Mouse (Mus musculus): ENCODE results near the gene Kcnk5. TPM values are rescaled to one million over a fixed set of nuclear protein-coding genes. Genes with fewer than 3 reads are reported as not detected.

Kcnk5 gene
- 7.3 and 8.9 TPM in 2 replicates for polyA plus RNA-seq (2016; fragmentation: Nextera tagmentation; extraction: Ambion mirVana)

DNA sequence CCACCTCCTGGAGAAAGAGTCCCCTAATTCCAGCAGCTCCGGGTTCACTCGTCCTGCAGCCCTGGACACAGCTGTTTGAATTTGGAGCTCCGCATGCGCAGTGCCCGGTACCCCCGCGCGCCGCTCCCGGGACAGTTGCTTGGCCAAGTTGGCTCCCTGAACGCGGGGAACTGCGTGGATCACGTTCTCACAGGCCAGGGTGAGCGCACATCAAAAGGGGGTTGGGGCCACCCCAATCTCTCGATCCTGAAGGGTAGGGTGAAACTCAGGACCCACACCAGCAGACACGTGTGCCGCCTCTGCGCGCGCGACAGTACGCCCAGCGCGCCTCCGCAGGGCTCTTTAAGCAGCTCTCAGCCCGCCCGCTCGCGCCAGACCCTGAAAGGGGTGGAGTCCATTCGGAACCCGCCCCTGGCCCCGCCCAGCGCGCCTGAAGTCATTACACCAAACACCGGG is at the start of gene Kcnk5:
Kcnk5 (minus strand) TSS at position 344 of the 456 bp plus-strand sequence.
- Histone ChIP-seq H3K4me1 (peaks cover 56% of the 10 kb centered on the region), H3K36me3 (no peaks in the 10 kb centered on the region), H3K27me3 (ENCODE audit: low read depth, poor library complexity, severe bottlenecking) (no peaks in the 10 kb centered on the region), H3K4me3 (peak within 1 kb of the TSS; percentile 68), H3K27ac (peak within 1 kb of the TSS; percentile 89), H3K9me3 (replicated peaks) (no peaks in the 10 kb centered on the region)
- under 1% methylated on average over 36 of the region's 36 CpGs for WGBS
- DNase-seq (ENCODE audit: low spot score) = peak; percentile 94

DNA sequence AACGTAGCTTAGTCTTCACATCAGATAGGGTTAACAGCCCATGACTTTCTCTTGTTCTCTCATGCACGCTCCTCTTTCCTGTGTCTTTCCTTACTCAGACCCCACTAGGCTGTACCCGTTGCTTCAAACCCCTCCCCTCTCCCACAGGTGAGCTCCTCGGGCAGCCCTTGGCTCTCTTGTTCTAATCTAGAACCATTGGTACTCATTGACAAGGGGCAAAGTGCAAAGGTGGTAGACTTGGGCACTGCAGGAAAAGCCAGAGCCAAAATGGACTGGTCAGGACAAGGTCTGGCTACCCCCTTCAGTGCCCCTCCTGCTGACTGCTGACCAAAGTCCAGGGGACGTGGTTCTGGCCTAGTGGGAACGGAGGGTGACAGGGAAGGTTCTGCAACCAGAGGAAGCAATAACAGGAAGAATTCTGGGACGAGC is 48.5 kb upstream of the Kcnk5 start:
- WGBS = 88% methylated on average over 7 of the region's 7 CpGs
- no peak for DNase-seq (ENCODE audit: low spot score)

DNA sequence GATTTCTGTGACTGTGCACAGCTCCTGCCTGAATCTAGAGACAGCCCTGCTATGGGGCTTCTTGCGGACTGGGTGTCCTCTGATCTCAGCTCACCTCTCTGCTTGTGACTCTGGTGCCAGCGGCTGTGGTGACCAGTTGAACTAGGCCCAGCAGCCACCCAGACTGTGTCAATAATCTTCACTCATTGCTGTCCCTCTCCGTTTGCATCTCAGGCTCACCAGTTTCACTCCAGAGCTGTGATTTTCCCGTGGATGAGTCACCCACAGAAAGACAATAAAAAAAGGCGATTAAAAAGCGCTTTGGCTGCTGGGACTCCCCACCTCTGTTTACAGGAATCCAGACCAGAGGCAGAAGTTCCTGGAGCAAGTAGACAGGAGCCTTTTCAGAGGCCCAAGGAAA is 47.8 kb upstream of the Kcnk5 start:
- 72% methylated on average over 6 of the region's 6 CpGs for WGBS
- no peak overlapping the region for H3K27ac ChIP-seq
- H3K9me3 ChIP-seq (replicated peaks) = no peaks in the 10 kb centered on the region
- DNase-seq (ENCODE audit: low spot score) = no peak
- H3K27me3 ChIP-seq (ENCODE audit: low read depth, poor library complexity, severe bottlenecking) = 0 out of 2 replicates have a peak, but pooled peaks cover 2% of the 10 kb centered on the region
- H3K36me3 ChIP-seq = no peaks in the 10 kb centered on the region
- H3K4me3 ChIP-seq = no peak overlapping the region
- H3K4me1 ChIP-seq = peaks cover 4% of the 10 kb centered on the region; the same call in 1 of the 2 replicates

More for the DNA sequence above, 48.5 kb upstream of the Kcnk5 start:
- no peaks in the 10 kb centered on the region for H3K27me3 ChIP-seq (ENCODE audit: low read depth, poor library complexity, severe bottlenecking)
- H3K4me1 ChIP-seq = peaks cover 4% of the 10 kb centered on the region; the same call in 1 of the 2 replicates
- no peaks in the 10 kb centered on the region for H3K36me3 ChIP-seq
- H3K4me3 ChIP-seq = no peak overlapping the region
- H3K27ac ChIP-seq = no peak overlapping the region
- no peaks in the 10 kb centered on the region for H3K9me3 ChIP-seq (replicated peaks)

DNA sequence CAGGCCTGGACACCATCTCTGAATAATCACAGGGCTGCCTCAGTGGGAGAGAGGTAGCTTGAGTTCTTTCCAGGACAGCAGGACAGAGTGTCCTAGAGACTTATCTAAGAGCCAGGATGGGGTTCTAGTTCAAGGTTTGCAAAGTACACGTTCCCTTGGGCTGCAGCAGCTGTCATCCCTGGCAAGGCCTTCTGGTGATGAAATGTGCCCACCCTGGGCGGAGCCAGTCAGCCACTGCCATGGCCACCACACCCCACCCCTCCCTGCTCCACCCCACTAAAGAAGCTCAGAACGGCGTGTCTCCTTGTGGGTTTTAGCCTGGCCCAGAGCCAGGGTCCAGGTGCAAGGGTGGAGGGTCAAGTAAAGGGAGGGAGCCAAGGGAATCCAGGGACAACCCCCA is 46.7 kb upstream of the Kcnk5 start:
- Histone ChIP-seq H3K36me3 (no peaks in the 10 kb centered on the region), H3K4me3 (no peak overlapping the region), H3K9me3 (replicated peaks) (no peaks in the 10 kb centered on the region), H3K4me1 (peaks cover 4% of the 10 kb centered on the region; the same call in 1 of the 2 replicates), H3K27ac (no peak overlapping the region), H3K27me3 (ENCODE audit: low read depth, poor library complexity, severe bottlenecking) (0 out of 2 replicates have a peak, but pooled peaks cover 4% of the 10 kb centered on the region)
- 81% methylated on average over 4 of the region's 4 CpGs for WGBS
- DNase-seq (ENCODE audit: low spot score) = no peak

DNA sequence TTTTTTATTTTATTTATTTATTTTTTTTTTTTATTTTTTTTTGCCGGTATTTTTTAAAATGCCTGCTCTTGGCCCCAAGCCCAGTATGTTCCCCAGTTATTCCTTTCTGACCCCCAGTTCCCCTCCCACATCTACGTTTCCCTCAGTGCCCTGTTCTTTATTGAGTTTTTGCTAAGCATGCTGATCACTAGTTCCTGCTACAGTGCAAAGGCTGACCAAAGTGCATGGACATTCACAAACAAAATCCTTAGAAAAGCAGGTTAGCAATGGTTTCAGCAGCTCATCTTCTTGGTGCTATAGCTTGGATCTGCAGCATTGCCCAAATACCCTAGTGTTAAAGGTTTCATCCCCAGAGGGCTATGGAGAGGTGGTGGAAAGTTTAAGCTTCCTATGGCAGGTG is 45.4 kb upstream of the Kcnk5 start:
- Histone ChIP-seq H3K27me3 (ENCODE audit: low read depth, poor library complexity, severe bottlenecking) (0 out of 2 replicates have a peak, but pooled peaks cover 4% of the 10 kb centered on the region), H3K4me1 (peaks cover 4% of the 10 kb centered on the region; the same call in 1 of the 2 replicates), H3K27ac (no peak overlapping the region), H3K4me3 (no peak overlapping the region), H3K36me3 (no peaks in the 10 kb centered on the region), H3K9me3 (replicated peaks) (no peaks in the 10 kb centered on the region)
- DNase-seq (ENCODE audit: low spot score) = no peak
- 84% methylated on average over 2 of the region's 2 CpGs for WGBS

DNA sequence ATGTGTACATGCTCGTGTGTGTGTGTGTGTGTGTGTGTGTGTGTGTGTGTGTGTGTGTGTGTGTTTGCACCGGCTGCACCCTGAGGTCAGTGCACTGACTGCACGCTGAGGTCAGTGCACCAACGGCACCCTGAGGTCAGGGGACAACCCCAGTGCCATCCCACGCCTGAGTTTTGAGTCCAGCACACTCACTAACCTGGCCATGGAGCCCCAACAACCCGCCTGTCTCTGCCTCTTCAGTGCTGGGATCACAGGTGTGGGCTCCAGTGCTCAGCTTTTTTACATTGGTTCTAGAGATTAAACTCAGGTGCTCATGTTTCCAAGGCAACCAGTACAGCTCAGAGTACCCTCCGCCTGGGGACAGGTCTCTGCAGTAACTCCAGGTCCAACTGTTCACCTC is 44.9 kb upstream of the Kcnk5 start:
- no peak overlapping the region for H3K4me3 ChIP-seq
- WGBS = 75% methylated on average over 7 of the region's 7 CpGs
- no peak overlapping the region for H3K27ac ChIP-seq
- no peaks in the 10 kb centered on the region for H3K9me3 ChIP-seq (replicated peaks)
- H3K27me3 ChIP-seq (ENCODE audit: low read depth, poor library complexity, severe bottlenecking) = 0 out of 2 replicates have a peak, but pooled peaks cover 4% of the 10 kb centered on the region
- H3K36me3 ChIP-seq = no peaks in the 10 kb centered on the region
- DNase-seq (ENCODE audit: low spot score) = no peak
- H3K4me1 ChIP-seq = peaks cover 4% of the 10 kb centered on the region; the same call in 1 of the 2 replicates

DNA sequence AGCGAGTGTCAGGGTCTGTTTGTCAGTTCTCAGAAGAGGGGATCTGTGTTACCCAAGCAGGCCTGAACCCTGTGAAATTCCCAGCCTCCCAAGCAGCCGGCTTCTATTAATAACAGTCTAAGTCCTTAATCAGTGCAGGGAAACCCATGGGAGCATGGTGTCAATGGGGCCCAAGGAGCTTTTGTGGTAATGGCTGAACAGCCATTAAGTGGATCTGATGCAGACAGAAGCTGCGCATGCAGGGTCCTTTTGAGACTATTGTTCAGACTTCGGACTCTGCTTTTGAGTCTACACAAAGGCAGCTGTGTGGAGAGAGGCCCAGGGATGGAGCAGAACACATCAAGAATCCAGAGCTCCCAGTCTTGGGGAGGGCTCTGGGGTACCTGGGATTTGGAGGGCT is 43.9 kb upstream of the Kcnk5 start:
- H3K36me3 ChIP-seq = no peaks in the 10 kb centered on the region
- H3K27ac ChIP-seq = no peak overlapping the region
- 83% methylated on average over 4 of the region's 4 CpGs for WGBS
- no peak for DNase-seq (ENCODE audit: low spot score)
- H3K27me3 ChIP-seq (ENCODE audit: low read depth, poor library complexity, severe bottlenecking) = 0 out of 2 replicates have a peak, but pooled peaks cover 4% of the 10 kb centered on the region
- no peak overlapping the region for H3K4me3 ChIP-seq
- H3K4me1 ChIP-seq = peaks cover 10% of the 10 kb centered on the region; the same call in 1 of the 2 replicates
- H3K9me3 ChIP-seq (replicated peaks) = 0 out of 2 replicates have a peak, but pooled peaks cover 3% of the 10 kb centered on the region

DNA sequence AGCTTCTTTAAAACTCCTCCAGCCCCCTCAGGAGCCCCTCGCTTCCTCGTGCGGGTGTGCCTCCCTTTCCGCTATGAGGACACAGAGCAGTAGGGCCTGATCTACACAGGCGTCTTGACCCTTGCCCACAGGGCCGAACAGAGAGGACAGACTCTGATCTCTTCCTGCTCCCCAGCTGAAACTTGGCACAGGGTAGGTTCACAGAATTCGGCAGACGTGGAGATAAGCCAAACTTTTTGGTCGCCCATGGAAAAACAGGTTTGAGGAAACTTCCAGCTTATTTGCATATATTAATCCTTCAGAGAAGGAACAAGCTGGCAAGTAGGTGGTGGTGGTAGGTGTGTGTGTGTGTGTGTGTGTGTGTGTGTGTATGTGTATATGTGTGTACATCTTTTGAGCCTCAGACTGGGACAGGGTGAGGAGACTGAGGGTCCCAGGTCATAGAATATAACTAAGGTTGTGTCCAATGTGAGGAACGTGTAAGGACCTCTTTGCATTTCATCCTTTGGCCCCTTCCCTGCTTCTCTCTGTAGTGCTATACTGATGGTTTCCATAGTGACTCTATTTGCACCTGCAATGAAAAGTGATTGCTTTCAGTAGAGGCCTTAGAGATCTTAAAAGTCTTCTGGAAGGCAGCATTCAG is 43.1 kb upstream of the Kcnk5 start:
- Histone ChIP-seq H3K4me3 (no peak overlapping the region), H3K27me3 (ENCODE audit: low read depth, poor library complexity, severe bottlenecking) (0 out of 2 replicates have a peak, but pooled peaks cover 4% of the 10 kb centered on the region), H3K9me3 (replicated peaks) (0 out of 2 replicates have a peak, but pooled peaks cover 3% of the 10 kb centered on the region), H3K4me1 (peaks cover 10% of the 10 kb centered on the region; the same call in 1 of the 2 replicates), H3K27ac (no peak overlapping the region), H3K36me3 (no peaks in the 10 kb centered on the region)
- 87% methylated on average over 10 of the region's 10 CpGs for WGBS
- no peak for DNase-seq (ENCODE audit: low spot score)

DNA sequence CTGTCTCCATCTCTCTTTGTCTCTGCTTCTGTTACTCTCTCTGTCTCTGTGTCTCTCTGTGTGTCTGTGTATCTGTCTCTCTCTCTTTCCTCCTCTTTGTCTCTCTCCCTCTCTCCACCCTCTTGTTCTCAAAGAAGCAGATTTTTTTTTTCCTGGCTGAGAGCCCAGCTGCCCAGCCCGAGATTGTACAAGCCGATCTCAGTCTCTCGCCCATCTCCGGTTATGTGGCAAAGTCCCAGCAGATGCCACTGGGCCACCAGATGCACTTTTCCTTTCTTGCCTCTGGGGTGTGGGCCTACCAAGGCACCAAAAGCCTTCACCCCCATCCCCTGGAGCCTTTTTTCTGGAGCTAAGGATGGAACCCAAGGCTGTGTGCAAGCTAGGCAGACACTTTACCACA is 42.6 kb upstream of the Kcnk5 start:
- 92% methylated on average over 4 of the region's 4 CpGs for WGBS
- peaks cover 10% of the 10 kb centered on the region; the same call in 1 of the 2 replicates for H3K4me1 ChIP-seq
- DNase-seq (ENCODE audit: low spot score) = no peak
- H3K36me3 ChIP-seq = no peaks in the 10 kb centered on the region
- H3K4me3 ChIP-seq = no peak overlapping the region
- H3K27me3 ChIP-seq (ENCODE audit: low read depth, poor library complexity, severe bottlenecking) = 0 out of 2 replicates have a peak, but pooled peaks cover 4% of the 10 kb centered on the region
- 0 out of 2 replicates have a peak, but pooled peaks cover 3% of the 10 kb centered on the region for H3K9me3 ChIP-seq (replicated peaks)
- no peak overlapping the region for H3K27ac ChIP-seq

DNA sequence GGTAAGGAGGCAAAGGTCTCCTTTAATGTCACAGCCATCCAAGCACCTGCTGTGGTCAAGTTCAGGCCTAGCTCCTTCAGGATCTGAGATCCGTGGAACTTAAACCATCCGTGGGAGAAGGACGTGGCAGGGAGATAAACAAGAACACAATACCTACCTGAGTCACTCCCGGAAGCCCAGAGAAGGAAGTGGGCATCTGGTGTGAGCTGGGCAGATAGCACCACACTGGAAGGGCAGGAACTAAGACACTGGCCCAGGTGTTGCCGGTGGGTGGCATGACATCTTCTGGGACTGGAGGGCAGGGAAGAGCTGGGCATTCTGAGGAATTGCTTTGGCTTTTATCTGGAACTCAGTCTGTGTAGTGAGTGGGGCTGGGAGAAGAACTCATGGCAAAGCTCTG is 41.6 kb upstream of the Kcnk5 start:
- H3K27ac ChIP-seq = no peak overlapping the region
- WGBS = 93% methylated on average over 5 of the region's 5 CpGs
- peaks cover 10% of the 10 kb centered on the region; the same call in 1 of the 2 replicates for H3K4me1 ChIP-seq

DNA sequence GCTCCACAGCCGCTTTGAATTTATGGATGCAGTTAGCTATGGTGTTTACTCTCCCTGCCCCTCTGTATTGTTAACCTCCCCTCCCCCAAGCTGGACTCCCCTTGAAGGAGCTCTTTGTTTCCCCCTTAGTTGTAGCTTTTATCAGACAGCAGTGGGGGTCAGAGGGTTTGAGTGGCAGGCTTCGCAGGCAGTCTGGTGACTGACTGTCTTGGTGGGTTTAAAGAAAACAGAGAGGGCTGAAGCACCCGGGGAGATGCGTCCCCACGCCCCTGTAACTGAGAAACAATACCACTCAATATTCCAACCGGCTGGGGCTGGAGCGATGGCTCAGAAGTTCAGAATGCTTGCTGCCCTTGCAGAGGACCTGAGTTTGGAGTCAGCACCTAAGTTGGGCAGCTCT is 39.5 kb upstream of the Kcnk5 start:
- H3K36me3 ChIP-seq = no peaks in the 10 kb centered on the region
- H3K9me3 ChIP-seq (replicated peaks) = 0 out of 2 replicates have a peak, but pooled peaks cover 3% of the 10 kb centered on the region
- 0 out of 2 replicates have a peak overlapping the region, but pooled peaks have one; percentile 8 for H3K27ac ChIP-seq
- H3K27me3 ChIP-seq (ENCODE audit: low read depth, poor library complexity, severe bottlenecking) = 0 out of 2 replicates have a peak, but pooled peaks cover 4% of the 10 kb centered on the region
- H3K4me1 ChIP-seq = peaks cover 6% of the 10 kb centered on the region; the same call in 1 of the 2 replicates
- 74% methylated on average over 7 of the region's 7 CpGs for WGBS
- H3K4me3 ChIP-seq = no peak overlapping the region
- DNase-seq (ENCODE audit: low spot score) = no peak

More for the DNA sequence above, 41.6 kb upstream of the Kcnk5 start:
- Histone ChIP-seq H3K36me3 (no peaks in the 10 kb centered on the region), H3K27me3 (ENCODE audit: low read depth, poor library complexity, severe bottlenecking) (0 out of 2 replicates have a peak, but pooled peaks cover 4% of the 10 kb centered on the region), H3K4me3 (no peak overlapping the region), H3K9me3 (replicated peaks) (0 out of 2 replicates have a peak, but pooled peaks cover 3% of the 10 kb centered on the region)
- no peak for DNase-seq (ENCODE audit: low spot score)

DNA sequence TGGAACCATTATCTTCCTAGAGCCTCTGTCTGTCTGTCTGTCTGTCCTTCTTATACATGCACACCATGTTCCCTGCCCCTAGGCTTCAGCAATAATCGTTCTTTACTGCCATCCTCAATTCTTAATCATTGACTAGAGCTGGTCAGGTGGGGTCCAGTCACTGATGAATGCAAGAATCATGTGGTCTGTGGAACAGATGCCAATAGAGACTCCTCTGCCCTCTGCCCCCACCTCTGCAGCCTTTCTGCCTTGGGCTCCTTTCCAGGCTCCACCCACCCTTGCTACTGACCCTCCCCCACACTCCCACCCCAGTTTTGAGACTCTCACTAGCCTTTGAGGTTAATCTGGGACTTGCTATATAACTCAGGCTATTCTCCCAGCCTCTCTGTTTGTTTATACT is 38.2 kb upstream of the Kcnk5 start:
- Histone ChIP-seq H3K36me3 (no peaks in the 10 kb centered on the region), H3K9me3 (replicated peaks) (0 out of 2 replicates have a peak, but pooled peaks cover 3% of the 10 kb centered on the region), H3K27me3 (ENCODE audit: low read depth, poor library complexity, severe bottlenecking) (0 out of 2 replicates have a peak, but pooled peaks cover 4% of the 10 kb centered on the region), H3K4me1 (peaks cover 6% of the 10 kb centered on the region; the same call in 1 of the 2 replicates), H3K4me3 (no peak overlapping the region), H3K27ac (no peak overlapping the region)
- DNase-seq (ENCODE audit: low spot score) = no peak
- WGBS = 80% methylated on average over 1 of the region's 1 CpGs

All from limb, embryonic 10.5 days (tissue).